ENCODE assay signal across 11 mouse cellular contexts in the genomic region with DNA sequence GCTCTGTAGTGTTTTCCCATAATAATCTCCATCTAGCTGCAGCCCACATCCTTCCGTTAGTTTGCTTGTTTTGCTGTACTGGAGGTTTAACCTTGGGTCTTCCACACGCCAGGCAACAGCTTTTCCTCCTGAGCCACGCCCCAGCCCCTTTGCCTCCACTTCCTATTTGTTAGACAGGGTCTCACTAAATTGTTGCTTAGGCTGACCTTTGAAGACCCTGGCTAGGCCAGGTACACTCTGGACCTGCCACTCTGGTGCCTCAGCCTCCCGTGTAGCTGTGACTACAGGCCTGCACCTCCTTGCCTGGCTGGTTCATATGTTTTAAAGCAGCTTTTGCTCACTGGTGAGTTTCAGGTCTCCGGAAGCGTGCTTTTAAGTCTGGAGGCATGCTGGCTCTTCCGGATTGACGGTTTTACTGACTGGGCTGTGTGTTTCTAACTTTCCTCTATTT. TPM values are rescaled to one million over a fixed set of nuclear protein-coding genes. Genes with fewer than 3 reads are reported as not detected.
DNase-seq lines count a peak whose midpoint lies in the region; ATAC-seq lines count a peak whose summit lies in the region.
"Had no signal": no experiment of that assay in that cellular context is flagged by ENCODE, and none has a peak within 500 bp of the region (broad histone marks: within the 10 kb centered on the region; RNA-seq: fewer than 3 reads in every experiment).

No protein-coding gene starts in this region.

- H3K27ac ChIP-seq in intestine, embryonic 14.5 days (ENCODE audit: low read depth): peak overlapping the region; percentile 17; the same call in 1 of the 2 replicates
- H3K27ac ChIP-seq in intestine, embryonic 16.5 days (ENCODE audit: low read length): no peak overlapping the region; the same call in 1 of the 2 replicates
- 0 out of 2 replicates have a peak overlapping the region, but pooled peaks have one; percentile 41 for H3K27ac ChIP-seq in embryonic facial prominence, embryonic 15.5 days (replicated peaks)
- H3K27ac ChIP-seq: lung, embryonic 15.5 days had no signal

- H3K36me3 ChIP-seq in intestine, embryonic 14.5 days (ENCODE audit: control insufficient read depth, insufficient read depth, low read length): no peaks in the 10 kb centered on the region
- no peaks in the 10 kb centered on the region for H3K36me3 ChIP-seq in intestine, embryonic 16.5 days (ENCODE audit: control insufficient read depth, insufficient read depth, low read length)
- no peaks in the 10 kb centered on the region for H3K36me3 ChIP-seq in embryonic facial prominence, embryonic 15.5 days
- H3K36me3 ChIP-seq: lung, embryonic 15.5 days had no signal

- no peaks in the 10 kb centered on the region for H3K9me3 ChIP-seq in intestine, embryonic 14.5 days (ENCODE audit: control insufficient read depth, low read length)
- H3K9me3 ChIP-seq in intestine, embryonic 16.5 days (ENCODE audit: control insufficient read depth, low read length): no peaks in the 10 kb centered on the region
- H3K9me3 ChIP-seq in embryonic facial prominence, embryonic 15.5 days (replicated peaks): no peaks in the 10 kb centered on the region
- H3K9me3 ChIP-seq: lung, embryonic 15.5 days had no signal

- 60% methylated on average over 8 of the region's 8 CpGs for WGBS in intestine, embryonic 14.5 days
- 63% methylated on average over 8 of the region's 8 CpGs for WGBS in intestine, embryonic 16.5 days
- WGBS in embryonic facial prominence, embryonic 15.5 days: 64% methylated on average over 8 of the region's 8 CpGs

- no peaks in the 10 kb centered on the region for H3K4me1 ChIP-seq in intestine, embryonic 14.5 days (replicated peaks; ENCODE audit: control insufficient read depth, insufficient read depth, low read length)
- no peaks in the 10 kb centered on the region for H3K4me1 ChIP-seq in intestine, embryonic 16.5 days (ENCODE audit: control insufficient read depth, insufficient read depth, low read length)
- H3K4me1 ChIP-seq in embryonic facial prominence, embryonic 15.5 days: no peaks in the 10 kb centered on the region

- ATAC-seq in intestine, embryonic 14.5 days (replicated peaks; ENCODE audit: low FRiP score, low TSS enrichment, low read depth): no peak
- no peak for ATAC-seq in intestine, embryonic 16.5 days
- no peak for ATAC-seq in embryonic facial prominence, embryonic 15.5 days (ENCODE audit: insufficient number of reproducible peaks, low FRiP score, low TSS enrichment, low read depth)
- peak; percentile 38; the same call in 1 of the 2 replicates for ATAC-seq in neutrophil, adult 5-6 weeks (ENCODE audit: extremely low read depth, insufficient number of reproducible peaks, low FRiP score, poor library complexity, severe bottlenecking)

- H3K4me2 ChIP-seq in intestine, embryonic 14.5 days (ENCODE audit: low read length): no peak overlapping the region
- H3K4me2 ChIP-seq in intestine, embryonic 16.5 days (ENCODE audit: low read depth, low read length): no peak overlapping the region
- H3K4me2 ChIP-seq in embryonic facial prominence, embryonic 15.5 days (replicated peaks): no peak overlapping the region
- H3K4me2 ChIP-seq: lung, embryonic 15.5 days had no signal

- intact Hi-C loops in gastrocnemius, postnatal 14 days (cut with DNase I; ENCODE audit: low total_unique reads): no loop called here

- H3K27me3 ChIP-seq in intestine, embryonic 14.5 days (replicated peaks; ENCODE audit: control insufficient read depth, insufficient read depth, low read length): no peaks in the 10 kb centered on the region
- no peaks in the 10 kb centered on the region for H3K27me3 ChIP-seq in intestine, embryonic 16.5 days (replicated peaks; ENCODE audit: control insufficient read depth, insufficient read depth, low read length)
- H3K27me3 ChIP-seq in embryonic facial prominence, embryonic 15.5 days: no peaks in the 10 kb centered on the region
- H3K27me3 ChIP-seq: lung, embryonic 15.5 days had no signal

- no peak for DNase-seq in intestine, embryonic 14.5 days (ENCODE audit: low spot score)
- DNase-seq in CD4-positive helper T cell, adult 2 months (ENCODE audit: low read depth, low spot score): peak; percentile 83
- no peak for DNase-seq in cerebellum, postnatal 4 days (ENCODE audit: low spot score in 2 of 2)
- no peak for DNase-seq in layer of hippocampus, adult 9-11 months
- no peak for DNase-seq in gastrocnemius, postnatal 14 days
- DNase-seq: gastrocnemius, postnatal 10 days; right cerebral cortex, postnatal 14 days had no signal

- H3K4me3 ChIP-seq in intestine, embryonic 14.5 days (ENCODE audit: low read depth, low read length): no peak overlapping the region
- no peak overlapping the region for H3K4me3 ChIP-seq in intestine, embryonic 16.5 days (ENCODE audit: low read length)
- no peak overlapping the region for H3K4me3 ChIP-seq in embryonic facial prominence, embryonic 15.5 days (replicated peaks)
- H3K4me3 ChIP-seq: lung, embryonic 15.5 days had no signal

- no peak overlapping the region for H3K9ac ChIP-seq in intestine, embryonic 14.5 days (ENCODE audit: low read length)
- no peak overlapping the region for H3K9ac ChIP-seq in intestine, embryonic 16.5 days (ENCODE audit: low read depth, low read length)
- H3K9ac ChIP-seq in embryonic facial prominence, embryonic 15.5 days: no peak overlapping the region
- H3K9ac ChIP-seq: lung, embryonic 15.5 days had no signal

RNA-seq across cellular contexts. Expression of a gene that starts 22.9 kb away (rescaled TPM):
- polyA plus RNA-seq in intestine, embryonic 14.5 days (2014; fragmentation: Nextera tagmentation; extraction: Ambion mirVana): 23.1 and 24.9 TPM in 2 replicates
- polyA plus RNA-seq in intestine, embryonic 16.5 days (2015; fragmentation: Nextera tagmentation; extraction: Ambion mirVana): 20.3 and 21.7 TPM in 2 replicates
- polyA plus RNA-seq in embryonic facial prominence, embryonic 15.5 days (2015; fragmentation: Nextera tagmentation; extraction: Ambion mirVana): 29.2 and 31.8 TPM in 2 replicates
- 154 and 160 TPM in 2 replicates for total RNA-seq in neutrophil, adult 5-6 weeks (2017)
- total RNA-seq in gastrocnemius, postnatal 14 days (2021): 1 to 10 TPM; 9.0 to 9.9 TPM

RNA-seq across cellular contexts. Expression of a gene that starts 30.7 kb away (rescaled TPM):
- polyA plus RNA-seq in intestine, embryonic 14.5 days (2014; fragmentation: Nextera tagmentation; extraction: Ambion mirVana): not detected in 2 replicates
- not detected in 2 replicates for polyA plus RNA-seq in intestine, embryonic 16.5 days (2015; fragmentation: Nextera tagmentation; extraction: Ambion mirVana)
- polyA plus RNA-seq in embryonic facial prominence, embryonic 15.5 days (2015; fragmentation: Nextera tagmentation; extraction: Ambion mirVana): not detected in 2 replicates
- total RNA-seq in neutrophil, adult 5-6 weeks (2017): 1.0 and 1.8 TPM in 2 replicates
- not detected for total RNA-seq in gastrocnemius, postnatal 14 days (2021)
- total RNA-seq: gastrocnemius, postnatal 10 days had no signal
- polyA plus RNA-seq: lung, embryonic 15.5 days had no signal

RNA-seq across cellular contexts. Expression of a gene that starts 42.9 kb away (rescaled TPM):
- 3.0 and 3.1 TPM in 2 replicates for polyA plus RNA-seq in intestine, embryonic 14.5 days (2014; fragmentation: Nextera tagmentation; extraction: Ambion mirVana)
- polyA plus RNA-seq in intestine, embryonic 16.5 days (2015; fragmentation: Nextera tagmentation; extraction: Ambion mirVana): 2.3 and 3.0 TPM in 2 replicates
- 1.8 and 2.4 TPM in 2 replicates for polyA plus RNA-seq in embryonic facial prominence, embryonic 15.5 days (2015; fragmentation: Nextera tagmentation; extraction: Ambion mirVana)
- 30.4 and 33.2 TPM in 2 replicates for total RNA-seq in neutrophil, adult 5-6 weeks (2017)
- 10 to 100 TPM in 1 of 2 experiments, 1 to 10 TPM in 1; 7.8 to 14.0 TPM for total RNA-seq in gastrocnemius, postnatal 14 days (2021)
